Mouse (Mus musculus) erythroblast, embryonic 14.5 days (primary cell): ENCODE data around the gene Kpna3.

Source experiments
- GATA1 ChIP-seq: IDR thresholded peaks from 2 replicates; pipeline ENCODE4 v1.6.1; 2012; ENCODE audit warnings: low read length, inconsistent platforms, mixed read lengths
- TAL1 ChIP-seq: IDR thresholded peaks from 3 replicates; pipeline ENCODE4 v1.6.1; 2012; ENCODE audit warnings: low read length, inconsistent platforms, mixed read lengths

DNA sequence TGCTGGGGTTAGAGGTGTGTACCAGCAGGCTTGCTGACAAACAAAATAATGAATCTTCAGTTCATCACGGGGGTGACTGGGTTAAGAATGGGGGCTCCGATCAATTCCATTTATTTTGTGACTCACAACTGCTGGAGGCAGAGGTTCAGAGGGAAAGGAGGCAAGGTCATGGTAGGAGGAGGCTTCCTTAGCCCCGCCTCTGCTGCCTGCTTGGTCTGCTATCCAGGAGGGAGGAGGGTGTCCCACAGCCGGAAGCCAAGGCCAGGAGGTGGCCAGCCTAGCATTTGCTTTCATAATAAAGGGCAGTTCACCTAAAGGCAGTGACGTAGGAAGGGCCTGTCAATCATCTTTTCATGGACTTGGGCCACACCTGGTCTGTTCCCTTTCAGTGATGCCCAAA, 95.1 kb downstream of the Kpna3 start:
- no peak for TF ChIP-seq TAL1
- TF ChIP-seq GATA1, result no peak
